Mouse (Mus musculus): Measurements from ENCODE around the gene Cdc42ep5.

- TF ChIP-seq CTCF (conservative IDR thresholded peaks at IDR 0.05; ENCODE audit: insufficient read depth, insufficient read length, low read depth, low read length) = peak; percentile 52
- TF ChIP-seq POLR2A (IDR thresholded peaks at IDR 0.05; ENCODE audit: low read depth, low read length) = no peak
These were observed 45.2 kb downstream of the Cdc42ep5 start, which contains the start of gene Ttyh1 for GRCm38 (mm10) chr7:4119344-4119902.

All from kidney, adult 2 months (tissue).